Mouse (Mus musculus): Measurements from ENCODE around the gene Ess2. TPM values are rescaled to one million over a fixed set of nuclear protein-coding genes. Genes with fewer than 3 reads are reported as not detected.
A peak's percentile ranks its signal among the peaks of the same experiment; 100 is the strongest.

The Ess2 gene
- polyA plus RNA-seq, 1 experiment from 2014 or later, result 43.5 TPM

GRCm38 (mm10) chr16:17876096-17876495 lies 35.1 kb downstream of the Ess2 start:
- ATAC-seq, result no peak
- H3K9ac ChIP-seq (ENCODE audit: low read length), result no peak overlapping the region
- no peak overlapping the region for H3K4me3 ChIP-seq (ENCODE audit: low read depth, low read length)
- peaks cover 23% of the 10 kb centered on the region for H3K36me3 ChIP-seq (ENCODE audit: control insufficient read depth, insufficient read depth, low read length)
- no peak for DNase-seq (ENCODE audit: low spot score)
- WGBS, result 95% methylated on average over 1 of the region's 1 CpGs
- no peaks in the 10 kb centered on the region for H3K4me1 ChIP-seq (ENCODE audit: control insufficient read depth, insufficient read depth, low read length)
- H3K27ac ChIP-seq (ENCODE audit: low read depth, low read length), result no peak overlapping the region
- H3K27me3 ChIP-seq (replicated peaks; ENCODE audit: control insufficient read depth, insufficient read depth, low read length), result no peaks in the 10 kb centered on the region
- no peaks in the 10 kb centered on the region for H3K9me3 ChIP-seq (replicated peaks; ENCODE audit: control insufficient read depth, low read length)
- H3K4me2 ChIP-seq (ENCODE audit: low read length), result no peak overlapping the region

GRCm38 (mm10) chr16:17875174-17875573 lies 36.0 kb downstream of the Ess2 start:
- no peaks in the 10 kb centered on the region for H3K4me1 ChIP-seq (ENCODE audit: control insufficient read depth, insufficient read depth, low read length)
- no peak for DNase-seq (ENCODE audit: low spot score)
- 89% methylated on average over 4 of the region's 4 CpGs for WGBS

GRCm38 (mm10) chr16:17872995-17873394 lies 38.2 kb downstream of the Ess2 start:
- ATAC-seq (no peak), DNase-seq (ENCODE audit: low spot score) (no peak)
- Histone ChIP-seq H3K9ac (ENCODE audit: low read length) (no peak overlapping the region), H3K9me3 (replicated peaks; ENCODE audit: control insufficient read depth, low read length) (no peaks in the 10 kb centered on the region), H3K4me3 (ENCODE audit: low read depth, low read length) (no peak overlapping the region), H3K36me3 (ENCODE audit: control insufficient read depth, insufficient read depth, low read length) (peaks cover 45% of the 10 kb centered on the region), H3K4me1 (ENCODE audit: control insufficient read depth, insufficient read depth, low read length) (no peaks in the 10 kb centered on the region), H3K27me3 (replicated peaks; ENCODE audit: control insufficient read depth, insufficient read depth, low read length) (no peaks in the 10 kb centered on the region), H3K27ac (ENCODE audit: low read depth, low read length) (no peak overlapping the region), H3K4me2 (ENCODE audit: low read length) (no peak overlapping the region)
- WGBS, result 80% methylated on average over 4 of the region's 4 CpGs

More at GRCm38 (mm10) chr16:17875174-17875573, 36.0 kb downstream of the Ess2 start:
- Histone ChIP-seq H3K4me3 (ENCODE audit: low read depth, low read length) (no peak overlapping the region), H3K4me2 (ENCODE audit: low read length) (no peak overlapping the region), H3K9ac (ENCODE audit: low read length) (no peak overlapping the region), H3K36me3 (ENCODE audit: control insufficient read depth, insufficient read depth, low read length) (peaks cover 32% of the 10 kb centered on the region), H3K27ac (ENCODE audit: low read depth, low read length) (no peak overlapping the region), H3K9me3 (replicated peaks; ENCODE audit: control insufficient read depth, low read length) (no peaks in the 10 kb centered on the region), H3K27me3 (replicated peaks; ENCODE audit: control insufficient read depth, insufficient read depth, low read length) (no peaks in the 10 kb centered on the region)
- no peak for ATAC-seq

GRCm38 (mm10) chr16:17871248-17871647 lies 39.9 kb downstream of the Ess2 start:
- Histone ChIP-seq H3K9ac (ENCODE audit: low read length) (no peak overlapping the region), H3K36me3 (ENCODE audit: control insufficient read depth, insufficient read depth, low read length) (peaks cover 45% of the 10 kb centered on the region), H3K4me1 (ENCODE audit: control insufficient read depth, insufficient read depth, low read length) (no peaks in the 10 kb centered on the region), H3K27me3 (replicated peaks; ENCODE audit: control insufficient read depth, insufficient read depth, low read length) (no peaks in the 10 kb centered on the region), H3K9me3 (replicated peaks; ENCODE audit: control insufficient read depth, low read length) (no peaks in the 10 kb centered on the region), H3K27ac (ENCODE audit: low read depth, low read length) (no peak overlapping the region), H3K4me2 (ENCODE audit: low read length) (no peak overlapping the region), H3K4me3 (ENCODE audit: low read depth, low read length) (no peak overlapping the region)
- WGBS, result 93% methylated on average over 5 of the region's 5 CpGs
- no peak for DNase-seq (ENCODE audit: low spot score)
- ATAC-seq, result no peak

GRCm38 (mm10) chr16:17865770-17866169 lies 45.4 kb downstream of the Ess2 start:
- Histone ChIP-seq H3K9me3 (replicated peaks; ENCODE audit: control insufficient read depth, low read length) (no peaks in the 10 kb centered on the region), H3K4me3 (ENCODE audit: low read depth, low read length) (no peak overlapping the region), H3K36me3 (ENCODE audit: control insufficient read depth, insufficient read depth, low read length) (peaks cover 32% of the 10 kb centered on the region), H3K4me2 (ENCODE audit: low read length) (no peak overlapping the region), H3K4me1 (ENCODE audit: control insufficient read depth, insufficient read depth, low read length) (no peaks in the 10 kb centered on the region), H3K27ac (ENCODE audit: low read depth, low read length) (no peak overlapping the region), H3K9ac (ENCODE audit: low read length) (no peak overlapping the region), H3K27me3 (replicated peaks; ENCODE audit: control insufficient read depth, insufficient read depth, low read length) (no peaks in the 10 kb centered on the region)
- no peak for DNase-seq (ENCODE audit: low spot score)
- ATAC-seq, result no peak
- WGBS, result 66% methylated on average over 6 of the region's 6 CpGs

GRCm38 (mm10) chr16:17865293-17865692 lies 45.9 kb downstream of the Ess2 start:
- Histone ChIP-seq H3K4me1 (ENCODE audit: control insufficient read depth, insufficient read depth, low read length) (no peaks in the 10 kb centered on the region), H3K27ac (ENCODE audit: low read depth, low read length) (no peak overlapping the region), H3K27me3 (replicated peaks; ENCODE audit: control insufficient read depth, insufficient read depth, low read length) (no peaks in the 10 kb centered on the region), H3K4me2 (ENCODE audit: low read length) (no peak overlapping the region), H3K4me3 (ENCODE audit: low read depth, low read length) (no peak overlapping the region), H3K9ac (ENCODE audit: low read length) (no peak overlapping the region), H3K9me3 (replicated peaks; ENCODE audit: control insufficient read depth, low read length) (no peaks in the 10 kb centered on the region), H3K36me3 (ENCODE audit: control insufficient read depth, insufficient read depth, low read length) (peaks cover 29% of the 10 kb centered on the region)
- DNase-seq (ENCODE audit: low spot score), result no peak
- 89% methylated on average over 2 of the region's 2 CpGs for WGBS
- ATAC-seq, result no peak

GRCm38 (mm10) chr16:17858592-17858991 lies 52.6 kb downstream of the Ess2 start:
- H3K4me3 ChIP-seq (ENCODE audit: low read depth, low read length), result no peak overlapping the region
- peak; percentile 20 for DNase-seq (ENCODE audit: low spot score)
- H3K4me2 ChIP-seq (ENCODE audit: low read length), result no peak overlapping the region
- H3K27me3 ChIP-seq (replicated peaks; ENCODE audit: control insufficient read depth, insufficient read depth, low read length), result no peaks in the 10 kb centered on the region
- no peak overlapping the region for H3K9ac ChIP-seq (ENCODE audit: low read length)
- no peaks in the 10 kb centered on the region for H3K9me3 ChIP-seq (replicated peaks; ENCODE audit: control insufficient read depth, low read length)
- H3K27ac ChIP-seq (ENCODE audit: low read depth, low read length), result no peak overlapping the region
- no peaks in the 10 kb centered on the region for H3K4me1 ChIP-seq (ENCODE audit: control insufficient read depth, insufficient read depth, low read length)
- peaks cover 65% of the 10 kb centered on the region for H3K36me3 ChIP-seq (ENCODE audit: control insufficient read depth, insufficient read depth, low read length)
- ATAC-seq, result no peak

- Histone ChIP-seq H3K4me2 (ENCODE audit: low read length) (no peak overlapping the region), H3K27me3 (replicated peaks; ENCODE audit: control insufficient read depth, insufficient read depth, low read length) (no peaks in the 10 kb centered on the region), H3K36me3 (ENCODE audit: control insufficient read depth, insufficient read depth, low read length) (peaks cover 77% of the 10 kb centered on the region), H3K4me1 (ENCODE audit: control insufficient read depth, insufficient read depth, low read length) (no peaks in the 10 kb centered on the region), H3K27ac (ENCODE audit: low read depth, low read length) (no peak overlapping the region), H3K9me3 (replicated peaks; ENCODE audit: control insufficient read depth, low read length) (no peaks in the 10 kb centered on the region), H3K9ac (ENCODE audit: low read length) (no peak overlapping the region), H3K4me3 (ENCODE audit: low read depth, low read length) (no peak overlapping the region)
- ATAC-seq (no peak), DNase-seq (ENCODE audit: low spot score) (no peak)
- WGBS, result 93% methylated on average over 7 of the region's 7 CpGs
Observed at GRCm38 (mm10) chr16:17857157-17857556, 54.0 kb downstream of the Ess2 start.

- ATAC-seq (no peak), DNase-seq (ENCODE audit: low spot score) (no peak)
- no peak overlapping the region for H3K4me2 ChIP-seq (ENCODE audit: low read length)
- no peaks in the 10 kb centered on the region for H3K9me3 ChIP-seq (replicated peaks; ENCODE audit: control insufficient read depth, low read length)
- H3K27me3 ChIP-seq (replicated peaks; ENCODE audit: control insufficient read depth, insufficient read depth, low read length), result no peaks in the 10 kb centered on the region
- H3K4me3 ChIP-seq (ENCODE audit: low read depth, low read length), result no peak overlapping the region
- no peak overlapping the region for H3K27ac ChIP-seq (ENCODE audit: low read depth, low read length)
- WGBS, result 88% methylated on average over 2 of the region's 2 CpGs
- H3K4me1 ChIP-seq (ENCODE audit: control insufficient read depth, insufficient read depth, low read length), result no peaks in the 10 kb centered on the region
- no peak overlapping the region for H3K9ac ChIP-seq (ENCODE audit: low read length)
- peaks cover 86% of the 10 kb centered on the region for H3K36me3 ChIP-seq (ENCODE audit: control insufficient read depth, insufficient read depth, low read length)
Observed at GRCm38 (mm10) chr16:17853263-17853662, 57.9 kb downstream of the Ess2 start.
